Mouse (Mus musculus) ES-CJ7 (cell line): ENCODE measurements at regions not wholly inside any gene's neighbourhood (a gene's known extent, or its start where the extent isn't known, plus 50 kb on each side); places are given as distances from the start of the nearest gene placed in this dataset.
A peak's percentile ranks its signal among the peaks of the same experiment; 100 is the strongest.

ENCODE experiments used
- DNase-seq: peaks from one replicate; pipeline ENCODE4 v3.0.0; 2011; ENCODE audit warnings: low read depth, low spot score

- DNase-seq, result no peak
These were observed 72.2 kb upstream of the Ankrd55 start for GRCm38 (mm10) chr13:112216084-112216483.

- peak; percentile 61 for DNase-seq
These were observed 69.9 kb upstream of the Ankrd55 start for GRCm38 (mm10) chr13:112218389-112218788.

GRCm38 (mm10) chr13:112220184-112220583 lies 68.1 kb upstream of the Ankrd55 start:
- DNase-seq, result no peak

GRCm38 (mm10) chr13:112223616-112224015 lies 64.6 kb upstream of the Ankrd55 start:
- DNase-seq, result no peak

GRCm38 (mm10) chr13:112227766-112228165 lies 60.5 kb upstream of the Ankrd55 start:
- DNase-seq, result no peak

GRCm38 (mm10) chr13:112228846-112229245 lies 59.4 kb upstream of the Ankrd55 start:
- no peak for DNase-seq

GRCm38 (mm10) chr13:112230176-112230575 lies 58.1 kb upstream of the Ankrd55 start:
- no peak for DNase-seq

GRCm38 (mm10) chr13:112234695-112235094 lies 53.6 kb upstream of the Ankrd55 start:
- DNase-seq, result no peak

- DNase-seq, result no peak
These were observed 51.3 kb upstream of the Ankrd55 start for GRCm38 (mm10) chr13:112236956-112237355.

GRCm38 (mm10) chr13:112237377-112237776 lies 50.9 kb upstream of the Ankrd55 start:
- no peak for DNase-seq

GRCm38 (mm10) chr13:112237917-112238316 lies 50.3 kb upstream of the Ankrd55 start:
- no peak for DNase-seq
